Mouse (Mus musculus) hindbrain, postnatal 0 days (tissue): ENCODE measurements around the gene Selenoi. TPM values are rescaled to one million over a fixed set of nuclear protein-coding genes. Genes with fewer than 3 reads are reported as not detected.

Experiments
- ATAC-seq: fragments of 200-750 bp; cut with Nextera tagmentation; 2 replicates; pipeline ENCODE4 v1.8.0; 2017; ENCODE audit warnings: mild to moderate bottlenecking, moderate TSS enrichment, moderate library complexity
- DNase-seq: peaks from one replicate; pipeline ENCODE4 v3.0.0-alpha.2; 2015; ENCODE audit warnings: low spot score
- H3K27ac ChIP-seq: fragments of 300-500 bp; sonication (generic); 2 replicates; pipeline ENCODE4 v1.5.1; 2014; ENCODE audit warnings: mild to moderate bottlenecking
- H3K27me3 ChIP-seq: fragments of 300-500 bp; sonication (generic); 2 replicates; pipeline ENCODE4 v1.6.1; 2014; ENCODE audit warnings: low read length, mixed read lengths; ENCODE audit not compliant: insufficient read depth
- H3K36me3 ChIP-seq: fragments of 300-500 bp; sonication (generic); 2 replicates; pipeline ENCODE4 v1.6.1; 2014; ENCODE audit warnings: low read length, mixed read lengths; ENCODE audit not compliant: insufficient read depth
- H3K4me1 ChIP-seq: fragments of 300-500 bp; sonication (generic); 2 replicates; pipeline ENCODE4 v1.6.1; 2014; ENCODE audit warnings: antibody characterized with exemption, low read length, mixed read lengths; ENCODE audit not compliant: insufficient read depth
- H3K4me2 ChIP-seq: fragments of 300-500 bp; sonication (generic); 2 replicates; pipeline ENCODE4 v1.6.1; 2014; ENCODE audit warnings: low read depth, mild to moderate bottlenecking, low read length, moderate library complexity, mixed read lengths
- H3K4me3 ChIP-seq: fragments of 300-500 bp; sonication (generic); 2 replicates; pipeline ENCODE4 v1.5.1; 2014; ENCODE audit warnings: low read length
- H3K9ac ChIP-seq: fragments of 300-500 bp; sonication (generic); replicated peaks from 2 replicates; pipeline ENCODE4 v1.6.1; 2014; ENCODE audit warnings: mild to moderate bottlenecking, low read length, moderate library complexity, mixed read lengths
- H3K9me3 ChIP-seq: fragments of 300-500 bp; sonication (generic); 2 replicates; pipeline ENCODE4 v1.6.1; 2016; ENCODE audit warnings: low read length, mixed read lengths
- CTCF ChIP-seq: IDR thresholded peaks from 2 replicates; pipeline ENCODE4 v1.5.1; 2016; ENCODE audit warnings: antibody characterized with exemption, control low read depth, low read depth
- WGBS: fragments of 180-500 bp; shearing (Covaris S2); extraction: QIAGEN DNeasy Blood & Tissue Kit; methylation state at CpG from one replicate; pipeline ENCODE4 v1.1.7; 2014; 5-methylcytosine and 5-hydroxymethylcytosine counted together
- polyA plus RNA-seq: library from polyadenylated mRNA; unstranded; fragments of >200 nt; fragmentation: Nextera tagmentation; extraction: Ambion mirVana; gene quantifications from 2 replicates; pipeline ENCODE4 v1.2.1, GENCODE M21; 2015
- total RNA-seq: library from RNA; depleted of rRNA; stranded (reverse); fragments of >200 nt; gene quantifications from 2 replicates; pipeline ENCODE4 v1.2.3, GENCODE M21; 2014

Selenoi gene
- total and polyA plus RNA-seq, 2 experiments from 2014 or later = 23.1 to 99.5 TPM

DNA sequence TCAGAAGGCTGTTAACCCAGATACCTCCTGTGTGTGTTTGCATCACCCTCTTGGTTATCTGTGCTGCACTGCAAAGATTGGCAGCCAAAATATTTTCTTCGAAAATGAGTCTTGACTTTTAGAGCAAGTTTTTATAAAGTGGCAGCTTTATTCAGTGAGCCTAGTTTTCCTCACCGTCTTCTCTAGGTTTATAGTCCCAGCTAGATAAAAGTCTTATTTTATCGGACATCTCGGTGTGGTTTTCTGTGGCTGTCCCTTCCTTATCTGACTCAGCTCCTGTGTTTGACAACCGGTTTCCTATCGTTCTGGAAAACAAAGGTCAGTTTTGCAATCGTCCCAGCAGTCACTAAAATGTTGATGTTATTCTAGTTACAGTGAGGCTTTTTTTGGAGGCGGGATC is 1.6 kb downstream of the Selenoi start:
- H3K4me2 ChIP-seq = peak overlapping the region; percentile 83
- H3K9ac ChIP-seq = peak overlapping the region; percentile 77; the same call in 1 of the 2 replicates
- H3K36me3 ChIP-seq = no peaks in the 10 kb centered on the region
- H3K9me3 ChIP-seq = no peaks in the 10 kb centered on the region
- H3K4me1 ChIP-seq = peaks cover 21% of the 10 kb centered on the region; the same call in 1 of the 2 replicates
- no peak overlapping the region for H3K27ac ChIP-seq
- WGBS = 51% methylated on average over 8 of the region's 8 CpGs
- ATAC-seq = no peak
- no peak for TF ChIP-seq CTCF
- no peak for DNase-seq
- peak overlapping the region; percentile 90 for H3K4me3 ChIP-seq
- H3K27me3 ChIP-seq = no peaks in the 10 kb centered on the region

DNA sequence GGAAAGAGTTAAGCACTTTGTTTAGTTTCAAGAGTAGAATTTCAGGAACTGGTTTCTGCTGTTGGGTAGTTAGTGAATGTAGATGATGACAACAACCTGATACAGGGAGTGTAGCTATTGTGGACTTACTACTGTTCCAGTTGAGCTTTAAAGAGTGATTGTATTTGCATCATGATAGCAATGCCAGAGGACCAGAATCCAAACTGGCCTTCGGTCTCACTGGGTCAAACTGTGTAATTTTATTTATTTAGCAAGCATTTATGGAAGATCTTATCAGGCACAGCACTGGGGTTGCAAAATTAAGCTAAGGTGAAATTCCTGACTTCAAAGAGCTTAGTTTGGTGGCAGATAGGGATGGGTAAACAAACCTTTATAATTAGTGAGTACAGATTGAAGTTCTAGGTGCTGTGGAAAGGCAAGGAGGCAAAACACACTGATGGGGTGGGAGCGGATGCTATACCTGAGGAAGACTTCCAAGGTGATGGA is 3.3 kb downstream of the Selenoi start:
- TF ChIP-seq CTCF = no peak
- Histone ChIP-seq H3K36me3 (no peaks in the 10 kb centered on the region), H3K4me2 (no peak overlapping the region), H3K9ac (no peak overlapping the region), H3K9me3 (no peaks in the 10 kb centered on the region), H3K27ac (no peak overlapping the region), H3K27me3 (no peaks in the 10 kb centered on the region), H3K4me1 (peaks cover 21% of the 10 kb centered on the region; the same call in 1 of the 2 replicates), H3K4me3 (no peak overlapping the region)
- ATAC-seq (no peak), DNase-seq (no peak)
- 100% methylated on average over 2 of the region's 2 CpGs for WGBS

DNA sequence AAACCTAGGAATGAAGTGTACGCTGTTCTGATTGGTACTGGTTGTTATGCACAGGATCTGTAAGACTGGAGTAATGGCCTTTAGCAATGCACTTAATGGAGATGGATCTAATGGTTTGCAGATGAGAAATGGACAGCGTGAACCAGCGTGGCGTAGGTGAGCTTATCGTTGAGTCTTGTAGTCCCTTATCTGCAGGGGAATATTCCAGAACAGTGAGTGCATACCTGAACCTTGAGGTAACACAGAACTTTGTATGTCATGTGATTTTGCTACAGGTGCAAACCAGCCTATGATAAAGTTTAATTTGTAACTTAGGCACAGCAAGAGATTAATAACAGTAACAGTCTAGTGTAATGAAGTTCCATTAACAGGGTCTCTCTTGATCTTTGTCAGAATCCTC is 6.2 kb downstream of the Selenoi start:
- no peak overlapping the region for H3K4me2 ChIP-seq
- H3K9ac ChIP-seq = no peak overlapping the region
- 96% methylated on average over 5 of the region's 5 CpGs for WGBS
- ATAC-seq (no peak), DNase-seq (no peak)
- no peak overlapping the region for H3K4me3 ChIP-seq
- TF ChIP-seq CTCF = no peak
- no peaks in the 10 kb centered on the region for H3K9me3 ChIP-seq
- no peaks in the 10 kb centered on the region for H3K36me3 ChIP-seq
- no peak overlapping the region for H3K27ac ChIP-seq
- H3K4me1 ChIP-seq = peaks cover 13% of the 10 kb centered on the region; the same call in 1 of the 2 replicates
- no peaks in the 10 kb centered on the region for H3K27me3 ChIP-seq

DNA sequence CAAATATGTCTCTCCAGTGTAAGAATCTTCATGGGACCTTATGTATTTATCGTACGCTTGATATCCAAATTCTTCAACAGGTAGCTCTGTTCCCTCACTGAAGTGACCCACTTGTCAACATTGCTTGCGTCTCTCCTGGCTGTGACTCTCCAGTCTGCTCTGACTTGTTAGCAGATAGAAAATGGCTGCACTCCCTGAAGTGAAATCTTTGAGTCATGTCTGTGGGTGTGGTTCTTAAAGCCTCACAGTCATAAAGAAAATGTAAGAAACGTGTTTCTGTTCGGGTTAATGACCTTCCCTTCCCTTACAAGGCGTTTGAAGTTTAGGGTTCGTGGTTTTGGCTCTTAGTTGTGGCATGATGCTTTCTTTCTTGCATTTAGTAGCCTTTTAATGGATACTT is 8.2 kb downstream of the Selenoi start:
- Histone ChIP-seq H3K9me3 (no peaks in the 10 kb centered on the region), H3K4me3 (no peak overlapping the region), H3K27me3 (no peaks in the 10 kb centered on the region), H3K27ac (no peak overlapping the region), H3K4me2 (no peak overlapping the region), H3K4me1 (no peaks in the 10 kb centered on the region), H3K9ac (no peak overlapping the region), H3K36me3 (no peaks in the 10 kb centered on the region)
- ATAC-seq = no peak
- TF ChIP-seq CTCF = no peak
- no peak for DNase-seq
- 89% methylated on average over 7 of the region's 7 CpGs for WGBS

DNA sequence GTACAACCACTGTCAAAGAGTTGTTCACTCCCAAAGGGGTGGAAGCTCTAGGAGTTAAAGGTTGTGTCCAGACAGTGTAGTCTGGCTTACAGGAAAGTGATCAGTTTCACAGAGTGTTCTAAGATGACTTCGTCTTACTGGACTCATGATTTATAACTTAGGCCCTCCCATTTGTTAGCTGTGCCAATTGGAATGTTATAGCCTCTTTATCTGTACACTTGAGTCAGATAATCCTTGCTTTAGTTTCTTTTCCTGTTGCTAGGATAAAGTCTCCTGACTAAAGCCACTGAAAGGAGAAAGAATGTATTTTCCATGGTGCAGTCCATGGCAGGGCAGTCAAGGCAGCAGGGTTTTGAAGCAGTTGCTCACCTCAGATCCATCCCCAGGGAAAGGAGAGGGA is 10.0 kb downstream of the Selenoi start:
- no peak for TF ChIP-seq CTCF

DNA sequence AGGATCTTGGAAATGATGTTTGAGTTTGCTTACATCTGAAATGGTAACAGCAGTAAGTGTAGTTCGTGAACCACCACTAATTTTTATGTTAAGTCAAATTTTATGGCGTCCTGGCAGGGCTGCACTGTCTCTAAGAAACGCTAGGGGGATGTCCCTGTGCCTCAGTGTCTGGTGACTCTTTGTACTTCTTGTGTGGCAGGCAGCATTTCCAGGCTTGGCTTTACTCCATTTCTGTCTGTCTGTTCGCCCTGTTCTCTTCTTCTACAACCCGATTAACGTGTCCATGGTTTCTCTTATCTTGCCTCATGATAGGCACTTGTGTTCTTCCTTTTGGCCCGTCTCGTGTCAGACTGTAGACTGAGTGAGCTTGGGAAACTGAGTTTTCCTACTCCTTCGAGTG is 11.4 kb downstream of the Selenoi start:
- Histone ChIP-seq H3K9ac (no peak overlapping the region), H3K4me3 (no peak overlapping the region), H3K36me3 (no peaks in the 10 kb centered on the region), H3K4me1 (no peaks in the 10 kb centered on the region), H3K4me2 (peak overlapping the region; percentile 27; the same call in 1 of the 2 replicates), H3K27me3 (no peaks in the 10 kb centered on the region), H3K27ac (peak overlapping the region; percentile 11; the same call in 1 of the 2 replicates), H3K9me3 (no peaks in the 10 kb centered on the region)
- DNase-seq (peak; percentile 59), ATAC-seq (no peak)
- peak; percentile 71 for TF ChIP-seq CTCF
- 50% methylated on average over 9 of the region's 9 CpGs for WGBS

More for the DNA sequence above, 10.0 kb downstream of the Selenoi start:
- Histone ChIP-seq H3K4me2 (no peak overlapping the region), H3K36me3 (no peaks in the 10 kb centered on the region), H3K27me3 (no peaks in the 10 kb centered on the region), H3K9ac (no peak overlapping the region), H3K4me1 (no peaks in the 10 kb centered on the region), H3K27ac (no peak overlapping the region), H3K9me3 (no peaks in the 10 kb centered on the region), H3K4me3 (no peak overlapping the region)
- ATAC-seq (no peak), DNase-seq (no peak)
- 55% methylated on average over 1 of the region's 1 CpGs for WGBS

DNA sequence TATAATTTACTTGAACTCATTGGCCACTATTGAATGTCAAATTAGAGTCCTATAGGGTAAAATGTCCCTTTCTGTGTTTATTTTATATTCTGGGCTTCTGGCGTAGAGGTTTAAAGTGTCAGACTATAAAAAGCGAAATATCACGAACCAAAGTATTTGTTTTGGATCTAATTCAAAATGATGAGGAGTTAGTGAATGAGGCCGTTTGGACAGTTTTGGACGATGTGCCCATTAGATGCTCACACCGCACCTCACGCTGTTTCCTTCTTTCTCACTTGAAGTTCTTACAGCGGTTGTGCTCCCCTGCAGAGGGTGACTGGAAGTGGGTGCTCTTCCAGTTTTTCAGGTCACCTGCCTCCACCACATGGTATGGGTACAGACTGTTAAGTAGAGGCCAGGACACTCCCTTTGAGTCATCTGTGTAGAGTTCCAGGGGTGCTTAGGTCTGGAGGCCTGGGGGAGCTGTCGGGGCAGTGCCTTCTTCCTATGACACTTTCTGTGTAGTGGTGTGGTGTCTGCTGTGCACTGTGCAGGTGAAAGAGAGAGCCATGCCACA is 13.6 kb downstream of the Selenoi start:
- no peak for DNase-seq
- ATAC-seq = no peak
- no peaks in the 10 kb centered on the region for H3K27me3 ChIP-seq
- H3K9ac ChIP-seq = no peak overlapping the region
- H3K4me1 ChIP-seq = no peaks in the 10 kb centered on the region
- H3K27ac ChIP-seq = no peak overlapping the region
- WGBS = 91% methylated on average over 9 of the region's 9 CpGs
- no peaks in the 10 kb centered on the region for H3K9me3 ChIP-seq
- no peak overlapping the region for H3K4me3 ChIP-seq
- no peak overlapping the region for H3K4me2 ChIP-seq
- TF ChIP-seq CTCF = no peak
- no peaks in the 10 kb centered on the region; the same call in 1 of the 2 replicates for H3K36me3 ChIP-seq
